Mouse (Mus musculus): ENCODE measurements around the gene Exoc2.
A peak's percentile ranks its signal among the peaks of the same experiment; 100 is the strongest.

Exoc2 gene

GRCm38 (mm10) chr13:30973501-30974246 is at the start of gene Exoc2, which contains the start of gene Gm5447:
TSS of gene Exoc2 (minus strand) at chr13:30974093.
TSS of gene Gm5447 (plus strand) at chr13:30974204.
- peak; percentile 85 to 91 for DNase-seq

GRCm38 (mm10) chr13:31023664-31024063 is 49.8 kb upstream of the Exoc2 start:
- DNase-seq, result no peak

- no peak for DNase-seq
Observed at GRCm38 (mm10) chr13:31021927-31022326, 48.0 kb upstream of the Exoc2 start.

- no peak for DNase-seq
Observed at GRCm38 (mm10) chr13:31021514-31021913, 47.6 kb upstream of the Exoc2 start.

GRCm38 (mm10) chr13:31017545-31017944 is 43.7 kb upstream of the Exoc2 start:
- DNase-seq, result no peak

GRCm38 (mm10) chr13:31004995-31005394 is 31.1 kb upstream of the Exoc2 start:
- DNase-seq, result no peak

GRCm38 (mm10) chr13:31004458-31004857 is 30.6 kb upstream of the Exoc2 start:
- no peak for DNase-seq

GRCm38 (mm10) chr13:30999799-31000198 is 25.9 kb upstream of the Exoc2 start:
- DNase-seq, result no peak

GRCm38 (mm10) chr13:30997526-30998253 is 23.8 kb upstream of the Exoc2 start:
- no peak for DNase-seq

GRCm38 (mm10) chr13:30994249-30994858 is 20.5 kb upstream of the Exoc2 start:
- DNase-seq, result no peak

GRCm38 (mm10) chr13:30993819-30994218 is 19.9 kb upstream of the Exoc2 start:
- DNase-seq, result peak; percentile 49 to 69

- no peak for DNase-seq
Observed at GRCm38 (mm10) chr13:30990233-30990632, 16.3 kb upstream of the Exoc2 start.

GRCm38 (mm10) chr13:30989710-30990109 is 15.8 kb upstream of the Exoc2 start:
- no peak for DNase-seq

- DNase-seq, result no peak
Observed at GRCm38 (mm10) chr13:30987686-30988085, 13.8 kb upstream of the Exoc2 start.

GRCm38 (mm10) chr13:30986934-30987455 is 13.1 kb upstream of the Exoc2 start:
- no peak for DNase-seq

GRCm38 (mm10) chr13:30985598-30986466 is 11.9 kb upstream of the Exoc2 start:
- peak; percentile 27 to 64 for DNase-seq

- DNase-seq, result no peak
Observed at GRCm38 (mm10) chr13:30985275-30985597, 11.3 kb upstream of the Exoc2 start.

GRCm38 (mm10) chr13:30981666-30982065 is 7.8 kb upstream of the Exoc2 start:
- peak; percentile 32 to 78 for DNase-seq

- DNase-seq, result no peak
Observed at GRCm38 (mm10) chr13:30978224-30978623, 4.3 kb upstream of the Exoc2 start.

- DNase-seq, result no peak
Observed at GRCm38 (mm10) chr13:30976536-30977084, 2.7 kb upstream of the Exoc2 start.

GRCm38 (mm10) chr13:30974247-30974630 is 346 bp upstream of the Exoc2 start:
- DNase-seq, result peak in 1 of 2 experiments; percentile 8

- no peak for DNase-seq
Observed at GRCm38 (mm10) chr13:30972102-30972501, 1.8 kb downstream of the Exoc2 start.
